Mouse (Mus musculus) bone marrow, adult 2 months (tissue): ENCODE measurements around the gene Hrh2. TPM values are rescaled to one million over a fixed set of nuclear protein-coding genes. Genes with fewer than 3 reads are reported as not detected.

ENCODE experiments used
- H3K27ac ChIP-seq: fragments of 200-500 bp; 2 replicates; pipeline ENCODE4 v1.5.1; 2012; ENCODE audit warnings: low read depth, mild to moderate bottlenecking, control low read depth, inconsistent platforms, low read length; ENCODE audit not compliant: control insufficient read depth, poor library complexity, insufficient read depth
- H3K4me1 ChIP-seq: fragments of 200-500 bp; 2 replicates; pipeline ENCODE4 v1.6.1; 2011; ENCODE audit warnings: low read length; ENCODE audit not compliant: control insufficient read depth, insufficient read depth
- H3K4me3 ChIP-seq: fragments of 200-500 bp; replicated peaks from 2 replicates; pipeline ENCODE3; 2011; ENCODE audit warnings: mild to moderate bottlenecking, low read depth, low read length, control low read depth; ENCODE audit not compliant: control insufficient read depth
- CTCF ChIP-seq: fragments of 200-500 bp; IDR thresholded peaks from 2 replicates; pipeline ENCODE4 v1.5.1; 2011; ENCODE audit warnings: low read length, control low read depth; ENCODE audit not compliant: control insufficient read depth, insufficient read depth
- POLR2A ChIP-seq: fragments of 200-500 bp; IDR thresholded peaks from 2 replicates; pipeline ENCODE4 v1.6.1; 2011; ENCODE audit warnings: low read depth, mild to moderate bottlenecking, control low read depth, low read length, borderline replicate concordance; ENCODE audit not compliant: control insufficient read depth
- WGBS: fragments of 180-500 bp; shearing (Covaris S2); methylation state at CpG from one replicate; pipeline ENCODE4 v1.1.7; 2018; 5-methylcytosine and 5-hydroxymethylcytosine counted together
- polyA plus RNA-seq: library from polyadenylated mRNA; stranded (reverse); fragments of >200 nt; gene quantifications from 2 replicates; pipeline ENCODE4 v1.2.4, GENCODE M21; 2011; ENCODE audit warnings: low replicate concordance; ENCODE audit not compliant: missing spikeins, insufficient read depth, insufficient read length

Gene Hrh2
- polyA plus RNA-seq, 1 experiment = 4.4 TPM

GRCm38 (mm10) chr13:54277406-54277805 is 85.5 kb downstream of the Hrh2 start:
- Histone ChIP-seq H3K4me3 (no peak overlapping the region), H3K27ac (no peak overlapping the region), H3K4me1 (no peaks in the 10 kb centered on the region)
- 79% methylated on average over 6 of the region's 6 CpGs for WGBS
- TF ChIP-seq POLR2A = no peak
- no peak for TF ChIP-seq CTCF

GRCm38 (mm10) chr13:54280366-54280765 is 88.4 kb downstream of the Hrh2 start:
- H3K4me1 ChIP-seq = no peaks in the 10 kb centered on the region
- WGBS = 83% methylated on average over 7 of the region's 7 CpGs
- H3K4me3 ChIP-seq = no peak overlapping the region
- H3K27ac ChIP-seq = no peak overlapping the region
- TF ChIP-seq CTCF (no peak), POLR2A (no peak)

GRCm38 (mm10) chr13:54281149-54281548 is 89.2 kb downstream of the Hrh2 start:
- TF ChIP-seq CTCF = no peak
- no peak for TF ChIP-seq POLR2A
- H3K4me1 ChIP-seq = no peaks in the 10 kb centered on the region
- 68% methylated on average over 7 of the region's 7 CpGs for WGBS
- no peak overlapping the region for H3K4me3 ChIP-seq
- no peak overlapping the region for H3K27ac ChIP-seq

- H3K4me1 ChIP-seq = no peaks in the 10 kb centered on the region
- TF ChIP-seq POLR2A (no peak), CTCF (no peak)
- WGBS = 39% methylated on average over 8 of the region's 8 CpGs
- no peak overlapping the region for H3K4me3 ChIP-seq
- H3K27ac ChIP-seq = no peak overlapping the region
Observed at GRCm38 (mm10) chr13:54281623-54282022, 89.7 kb downstream of the Hrh2 start.

- H3K4me3 ChIP-seq = no peak overlapping the region
- no peaks in the 10 kb centered on the region for H3K4me1 ChIP-seq
- TF ChIP-seq POLR2A (no peak), CTCF (no peak)
- WGBS = 13% methylated on average over 17 of the region's 17 CpGs
- no peak overlapping the region for H3K27ac ChIP-seq
Observed at GRCm38 (mm10) chr13:54282149-54282860, 90.4 kb downstream of the Hrh2 start.

- 1% methylated on average over 10 of the region's 10 CpGs for WGBS
- no peak overlapping the region for H3K4me3 ChIP-seq
- no peaks in the 10 kb centered on the region for H3K4me1 ChIP-seq
- TF ChIP-seq POLR2A = no peak
- H3K27ac ChIP-seq = no peak overlapping the region
Observed at GRCm38 (mm10) chr13:54282861-54283206, 90.9 kb downstream of the Hrh2 start.

Other genes with a start within 250 kb of the Hrh2 start
- not detected in 2 replicates for gene Drd1, start 136.4 kb upstream of the Hrh2 start, polyA plus RNA-seq
- gene Sfxn1, start 120.3 kb upstream of the Hrh2 start, polyA plus RNA-seq = 27.5 and 32.3 TPM in 2 replicates
- gene Cplx2, start 179.2 kb downstream of the Hrh2 start, polyA plus RNA-seq = 3.6 and 7.4 TPM in 2 replicates